Mouse (Mus musculus) olfactory bulb, adult 2 months (tissue): ENCODE results near the gene Csrnp3.

ENCODE experiments used
- CTCF ChIP-seq: fragments of 200-500 bp; IDR thresholded peaks from 2 replicates; pipeline ENCODE4 v1.5.1; 2012; ENCODE audit warnings: low read depth, mild to moderate bottlenecking, low read length, moderate library complexity; ENCODE audit not compliant: insufficient read depth
- POLR2A ChIP-seq: fragments of 200-500 bp; IDR thresholded peaks from 2 replicates; pipeline ENCODE4 v1.6.1; 2012; ENCODE audit warnings: mild to moderate bottlenecking, low read depth, low read length, moderate library complexity; ENCODE audit not compliant: insufficient read depth

DNA sequence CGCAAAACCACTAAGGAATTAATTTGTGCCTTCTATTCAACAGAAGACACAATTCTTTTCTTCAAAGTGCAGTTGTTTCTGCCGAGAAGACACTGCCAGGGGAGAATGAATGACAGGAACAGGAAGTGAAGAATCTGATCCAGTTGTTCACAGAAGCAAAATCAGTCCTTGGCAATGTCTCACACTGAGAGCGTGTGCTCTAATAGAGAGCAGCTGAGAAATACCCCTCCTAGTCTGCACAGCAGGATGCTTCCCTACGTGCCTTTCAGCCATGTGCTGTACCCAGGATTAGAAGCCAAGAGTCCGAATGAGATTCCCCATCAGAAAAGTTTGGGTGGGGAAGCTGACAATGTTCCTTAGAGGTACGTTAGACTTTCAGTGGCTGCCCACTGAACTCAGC is 223.9 kb downstream of the Csrnp3 start:
- TF ChIP-seq POLR2A (no peak), CTCF (no peak)
